Mouse (Mus musculus): Measurements from ENCODE around the gene Tomm20l. TPM values are rescaled to one million over a fixed set of nuclear protein-coding genes. Genes with fewer than 3 reads are reported as not detected.

The Tomm20l gene
- not detected in 2 replicates for polyA plus RNA-seq (2021; fragmentation: Nextera tagmentation)
- long read RNA-seq, experiment 1 = 0 reads
- long read RNA-seq, experiment 2 = 0 reads

GRCm38 (mm10) chr12:71111331-71111730, at the start of gene Tomm20l:
TSS of gene Tomm20l (plus strand) at chr12:71111428.

GRCm38 (mm10) chr12:71136130-71136973, 25.1 kb downstream of the Tomm20l start, which contains the start of the genes Timm9 and 2700049A03Rik:
TSS of gene Timm9 (minus strand) at chr12:71136684.
TSS of gene 2700049A03Rik (plus strand) at chr12:71136848.

Other genes with a start within 250 kb of the Tomm20l start
- gene Actr10, start 173.6 kb upstream of the Tomm20l start, polyA plus RNA-seq (2021; fragmentation: Nextera tagmentation) = 82.9 and 119 TPM in 2 replicates
- 395 and 424 TPM in 2 replicates for gene Psma3, start 136.8 kb upstream of the Tomm20l start, polyA plus RNA-seq (2021; fragmentation: Nextera tagmentation)
- 37.8 and 39.4 TPM in 2 replicates for gene Arid4a, start 95.4 kb upstream of the Tomm20l start, polyA plus RNA-seq (2021; fragmentation: Nextera tagmentation)
- gene Timm9, start 25.3 kb downstream of the Tomm20l start, polyA plus RNA-seq (2021; fragmentation: Nextera tagmentation) = 50.2 and 62.0 TPM in 2 replicates
- 1.7 and 1.8 TPM in 2 replicates for gene 2700049A03Rik, start 25.4 kb downstream of the Tomm20l start, polyA plus RNA-seq (2021; fragmentation: Nextera tagmentation)
- gene Dact1, start 198.5 kb downstream of the Tomm20l start, polyA plus RNA-seq (2021; fragmentation: Nextera tagmentation) = 0.49 and 0.77 TPM in 2 replicates